Mouse (Mus musculus) erythroid progenitor cell, adult 5-6 weeks (primary cell): ENCODE measurements around the gene Wfdc3. TPM values are rescaled to one million over a fixed set of nuclear protein-coding genes. Genes with fewer than 3 reads are reported as not detected.
"Not testable (repeated sequence)": the region's sequence is repeated elsewhere in the genome, so short reads cannot be mapped to it uniquely, and the experiment has no call there.

Source experiments
- ATAC-seq: replicated peaks from 2 replicates; pipeline ENCODE4 v1.8.0; 2016; ENCODE audit warnings: moderate number of reproducible peaks, mild to moderate bottlenecking, moderate TSS enrichment, inconsistent platforms; ENCODE audit not compliant: poor library complexity, low FRiP score, severe bottlenecking
- total RNA-seq, 2 experiments: library from RNA; stranded (forward) in 1 of 2; stranded (reverse) in 1 of 2; fragments of 150-400 nt in 1 of 2; fragments of 186-747, 209-891 nt in 1 of 2; gene quantifications; 2 replicates each; pipeline versions ENCODE4 v1.2.3 to v1.2.4; 2015 to 2017; ENCODE audit warnings: low replicate concordance in 2 of 2

Gene Wfdc3
- total RNA-seq, 2 experiments from 2014 or later = 2.3 to 4.2 TPM

- ATAC-seq = no peak
These were observed 3.3 kb upstream of the Wfdc3 start for GRCm38 (mm10) chr2:164748991-164749390.

GRCm38 (mm10) chr2:164748191-164748590, 2.5 kb upstream of the Wfdc3 start:
- ATAC-seq = no peak

GRCm38 (mm10) chr2:164746693-164747092, 962 bp upstream of the Wfdc3 start:
- peak; percentile 26; the same call in 1 of the 2 replicates for ATAC-seq

- ATAC-seq = no peak
These were observed 744 bp downstream of the Wfdc3 start for GRCm38 (mm10) chr2:164744987-164745386.

GRCm38 (mm10) chr2:164739876-164740275, 5.9 kb downstream of the Wfdc3 start:
- ATAC-seq = no peak

- ATAC-seq = no peak
These were observed 8.2 kb downstream of the Wfdc3 start for GRCm38 (mm10) chr2:164737377-164738090.

- ATAC-seq = no peak
These were observed 10.3 kb downstream of the Wfdc3 start for GRCm38 (mm10) chr2:164735446-164735845.

- no peak for ATAC-seq
These were observed 10.9 kb downstream of the Wfdc3 start for GRCm38 (mm10) chr2:164734839-164735238.

- no peak for ATAC-seq
These were observed 12.5 kb downstream of the Wfdc3 start for GRCm38 (mm10) chr2:164733259-164733658.

GRCm38 (mm10) chr2:164731719-164732118, 14.0 kb downstream of the Wfdc3 start:
- no peak for ATAC-seq

- peak; percentile 86 for ATAC-seq
These were observed 19.7 kb downstream of the Wfdc3 start for GRCm38 (mm10) chr2:164725895-164726619.

- ATAC-seq = no peak
These were observed 22.5 kb downstream of the Wfdc3 start for GRCm38 (mm10) chr2:164723276-164723675.

- not testable (repeated sequence) for ATAC-seq
These were observed 29.4 kb downstream of the Wfdc3 start for GRCm38 (mm10) chr2:164716194-164716786.

GRCm38 (mm10) chr2:164715005-164715404, 30.7 kb downstream of the Wfdc3 start, which contains the start of gene Spint5:
Gene Spint5 (plus strand): TSS chr2:164715305.
- no peak for ATAC-seq

- no peak for ATAC-seq
These were observed 39.7 kb downstream of the Wfdc3 start for GRCm38 (mm10) chr2:164705991-164706390.

- no peak for ATAC-seq
These were observed 40.4 kb downstream of the Wfdc3 start for GRCm38 (mm10) chr2:164705328-164705727.

GRCm38 (mm10) chr2:164704235-164704634, 41.5 kb downstream of the Wfdc3 start:
- no peak for ATAC-seq

- ATAC-seq = no peak
These were observed 44.0 kb downstream of the Wfdc3 start for GRCm38 (mm10) chr2:164701761-164702160.

GRCm38 (mm10) chr2:164700959-164701358, 44.8 kb downstream of the Wfdc3 start:
- no peak for ATAC-seq

GRCm38 (mm10) chr2:164698201-164698600, 47.5 kb downstream of the Wfdc3 start, which contains the start of gene Spint4:
Gene Spint4 (plus strand): TSS chr2:164698501.
- no peak for ATAC-seq

GRCm38 (mm10) chr2:164684807-164685206, 60.9 kb downstream of the Wfdc3 start, which contains the start of gene Wfdc13:
Gene Wfdc13 (plus strand): TSS chr2:164685107.
- no peak for ATAC-seq
